Mouse (Mus musculus): ENCODE measurements at regions not wholly inside any gene's neighbourhood (a gene's known extent, or its start where the extent isn't known, plus 50 kb on each side); places are given as distances from the start of the nearest gene placed in this dataset.

DNA sequence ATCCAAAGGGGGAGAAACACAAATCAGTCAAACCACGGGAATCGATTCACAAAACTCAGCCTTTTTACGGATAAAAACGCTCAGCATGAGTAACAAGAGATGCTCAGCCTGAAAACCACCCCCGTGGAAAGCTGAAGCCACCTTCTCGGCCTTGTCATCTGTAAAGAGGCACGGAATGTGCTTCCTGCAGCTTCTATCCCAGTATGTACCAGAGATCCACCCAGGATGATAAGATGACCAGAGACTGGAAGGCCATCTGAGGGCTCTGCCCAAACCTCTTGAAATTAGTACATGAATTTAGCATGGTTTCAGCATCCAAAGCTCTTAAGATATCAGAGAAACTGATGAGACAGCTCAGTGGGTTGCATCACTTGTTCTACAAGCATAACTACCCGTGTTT lies 149.0 kb upstream of the Mgmt start:
- no peak for ATAC-seq (ENCODE audit: low read depth)
- Histone ChIP-seq H3K27ac (no peak overlapping the region), H3K36me3 (no peaks in the 10 kb centered on the region), H3K27me3 (no peaks in the 10 kb centered on the region), H3K4me2 (no peak overlapping the region), H3K4me1 (replicated peaks) (no peaks in the 10 kb centered on the region), H3K9ac (no peak overlapping the region), H3K9me3 (replicated peaks) (no peaks in the 10 kb centered on the region), H3K4me3 (replicated peaks) (no peak overlapping the region)
- no peak for DNase-seq
- 59% methylated on average over 8 of the region's 8 CpGs for WGBS (ENCODE audit: insufficient replicate concordance)

DNA sequence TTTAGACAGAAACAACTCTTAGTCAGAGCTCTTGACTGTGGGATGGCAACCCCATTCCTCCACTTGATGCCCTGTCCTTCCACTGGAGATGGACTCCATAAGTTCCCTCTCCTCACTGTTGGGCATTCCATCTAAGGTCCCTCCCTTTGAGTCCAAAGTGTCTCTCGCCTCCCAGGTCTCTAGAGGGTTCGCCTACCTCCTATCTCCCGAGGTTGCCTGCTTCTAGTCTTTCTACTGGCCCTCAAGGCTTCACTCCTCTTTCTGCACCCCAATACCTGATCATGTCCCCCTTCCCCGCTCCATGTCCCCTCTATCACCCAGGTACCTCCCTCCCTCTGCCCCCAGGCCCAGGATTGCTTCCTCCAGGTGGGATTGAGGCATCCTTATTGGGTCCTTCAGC lies 142.9 kb upstream of the Mgmt start:
- Histone ChIP-seq H3K9ac (no peak overlapping the region), H3K4me1 (replicated peaks) (no peaks in the 10 kb centered on the region), H3K4me2 (no peak overlapping the region), H3K36me3 (no peaks in the 10 kb centered on the region), H3K27me3 (no peaks in the 10 kb centered on the region), H3K27ac (no peak overlapping the region), H3K4me3 (replicated peaks) (no peak overlapping the region), H3K9me3 (replicated peaks) (no peaks in the 10 kb centered on the region)
- 53% methylated on average over 4 of the region's 4 CpGs for WGBS (ENCODE audit: insufficient replicate concordance)
- ATAC-seq (ENCODE audit: low read depth) (no peak), DNase-seq (no peak)

DNA sequence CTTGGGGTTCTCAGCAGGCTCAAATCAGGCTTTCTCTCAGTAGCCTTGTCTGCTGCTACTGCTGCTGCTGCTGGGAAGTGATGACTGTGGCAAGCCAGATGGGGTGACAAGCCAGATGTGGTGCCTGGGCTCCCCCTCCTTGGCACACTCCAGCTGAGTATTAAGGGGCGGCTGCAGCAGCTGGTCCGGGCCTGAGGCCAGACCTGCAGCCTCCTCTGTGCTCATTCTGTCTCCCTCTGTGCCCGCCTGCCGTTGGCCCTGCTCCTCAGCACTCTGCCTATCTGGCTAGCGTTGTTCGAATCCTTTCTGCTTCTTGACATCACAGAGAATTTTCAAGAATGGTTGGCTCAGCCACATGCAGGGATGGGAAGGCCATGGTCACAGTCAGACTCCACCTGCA lies 139.6 kb upstream of the Mgmt start:
- Histone ChIP-seq H3K4me2 (no peak overlapping the region), H3K9ac (no peak overlapping the region), H3K9me3 (replicated peaks) (no peaks in the 10 kb centered on the region), H3K4me3 (replicated peaks) (no peak overlapping the region), H3K27ac (no peak overlapping the region), H3K36me3 (no peaks in the 10 kb centered on the region), H3K4me1 (replicated peaks) (no peaks in the 10 kb centered on the region), H3K27me3 (no peaks in the 10 kb centered on the region)
- ATAC-seq (ENCODE audit: low read depth) (no peak), DNase-seq (no peak)
- 58% methylated on average over 6 of the region's 6 CpGs for WGBS (ENCODE audit: insufficient replicate concordance)

DNA sequence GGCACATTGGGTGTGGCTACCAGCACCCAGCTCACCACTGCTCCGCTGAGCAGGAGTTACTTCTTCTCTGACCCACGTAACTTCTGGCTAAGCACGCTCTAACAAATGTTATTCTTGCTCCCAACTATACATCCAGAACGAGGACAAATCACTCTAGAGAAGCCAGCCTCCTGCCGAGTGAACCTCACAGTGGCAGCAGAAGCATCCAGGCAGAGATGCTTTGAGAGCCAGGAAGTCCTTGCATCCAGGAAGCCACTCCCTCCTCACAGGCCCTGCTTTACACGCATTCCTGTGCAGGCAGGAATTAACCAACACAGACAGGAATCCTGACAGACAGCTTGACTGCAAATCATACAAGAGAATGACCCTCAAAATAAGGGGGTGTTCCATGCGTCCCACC lies 129.4 kb upstream of the Mgmt start:
- WGBS (ENCODE audit: insufficient replicate concordance), result 35% methylated on average over 7 of the region's 7 CpGs
- DNase-seq, result no peak
- Histone ChIP-seq H3K27me3 (no peaks in the 10 kb centered on the region), H3K36me3 (no peaks in the 10 kb centered on the region), H3K4me2 (no peak overlapping the region), H3K27ac (no peak overlapping the region), H3K9me3 (replicated peaks) (no peaks in the 10 kb centered on the region), H3K9ac (no peak overlapping the region), H3K4me3 (replicated peaks) (no peak overlapping the region), H3K4me1 (replicated peaks) (no peaks in the 10 kb centered on the region)
- no peak for ATAC-seq (ENCODE audit: low read depth)

DNA sequence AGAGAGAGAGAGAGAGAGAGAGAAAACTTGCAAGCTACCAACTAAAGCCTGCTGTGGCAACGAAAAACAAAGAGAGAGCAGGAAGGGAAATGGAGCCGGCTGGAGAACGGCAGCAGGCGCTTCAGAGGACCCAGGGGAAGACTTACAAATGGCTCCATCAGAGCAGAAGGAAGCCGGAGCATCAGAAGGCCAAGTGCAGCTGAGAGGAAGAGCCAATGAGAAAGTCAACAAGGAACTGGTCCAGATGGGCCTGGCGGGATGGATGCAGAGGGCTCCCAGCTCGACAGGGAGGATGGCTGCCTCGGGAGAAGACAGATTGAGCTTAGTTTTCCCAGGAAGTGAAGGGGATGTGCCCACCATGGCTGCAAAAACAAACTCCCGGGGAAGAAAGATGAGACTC lies 127.2 kb upstream of the Mgmt start:
- Histone ChIP-seq H3K27me3 (no peaks in the 10 kb centered on the region), H3K4me2 (no peak overlapping the region), H3K4me1 (replicated peaks) (no peaks in the 10 kb centered on the region), H3K9ac (no peak overlapping the region), H3K27ac (no peak overlapping the region), H3K9me3 (replicated peaks) (no peaks in the 10 kb centered on the region), H3K4me3 (replicated peaks) (no peak overlapping the region), H3K36me3 (no peaks in the 10 kb centered on the region)
- no peak for ATAC-seq (ENCODE audit: low read depth)
- WGBS (ENCODE audit: insufficient replicate concordance), result 45% methylated on average over 9 of the region's 9 CpGs
- DNase-seq, result no peak

DNA sequence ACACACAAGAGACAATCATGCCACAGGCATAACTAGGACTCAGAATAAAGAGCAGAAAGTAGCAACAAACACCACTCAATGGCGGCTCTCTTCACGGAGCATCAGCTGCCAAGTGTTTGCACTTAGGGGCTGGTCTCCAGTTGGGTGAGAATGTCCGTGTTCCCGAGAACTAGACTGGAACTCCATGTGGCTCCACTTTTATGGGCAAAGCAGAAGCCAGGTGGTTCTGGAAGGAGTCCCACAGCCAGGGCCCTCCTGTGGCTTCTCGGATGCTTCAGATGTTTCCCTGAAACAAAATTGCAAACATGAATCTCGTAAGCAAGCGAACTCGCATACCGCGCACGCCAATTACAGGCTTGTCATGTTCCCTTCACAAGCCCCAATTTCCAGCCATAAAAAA lies 113.7 kb upstream of the Mgmt start:
- Histone ChIP-seq H3K4me2 (no peak overlapping the region), H3K9me3 (replicated peaks) (no peaks in the 10 kb centered on the region), H3K27me3 (no peaks in the 10 kb centered on the region), H3K4me1 (replicated peaks) (no peaks in the 10 kb centered on the region), H3K27ac (no peak overlapping the region), H3K36me3 (no peaks in the 10 kb centered on the region), H3K9ac (no peak overlapping the region), H3K4me3 (replicated peaks) (no peak overlapping the region)
- ATAC-seq (ENCODE audit: low read depth), result no peak
- 84% methylated on average over 11 of the region's 11 CpGs for WGBS (ENCODE audit: insufficient replicate concordance)
- no peak for DNase-seq

DNA sequence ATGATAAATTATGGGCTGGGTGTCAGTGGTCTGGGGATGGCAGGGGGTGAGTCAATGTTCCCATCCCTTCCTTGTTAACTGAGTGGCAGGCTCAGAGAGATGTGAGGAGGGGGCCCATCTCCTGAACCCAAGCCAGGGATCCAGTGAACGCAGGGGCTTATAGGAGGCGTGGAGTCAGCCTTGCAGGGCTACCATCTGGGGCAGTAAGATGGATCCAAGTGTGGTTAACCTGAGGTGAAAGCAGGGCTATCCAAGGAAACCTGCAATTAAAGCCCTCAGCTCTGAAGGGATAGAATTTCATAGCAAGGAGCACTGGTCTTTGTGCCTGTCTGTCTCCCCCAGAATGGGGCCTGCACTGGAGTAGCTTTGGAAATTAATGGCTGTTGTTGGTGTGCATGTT lies 103.3 kb upstream of the Mgmt start:
- no peaks in the 10 kb centered on the region for H3K27me3 ChIP-seq
- 65% methylated on average over 2 of the region's 2 CpGs for WGBS (ENCODE audit: insufficient replicate concordance)
- H3K27ac ChIP-seq, result no peak overlapping the region
- ATAC-seq (ENCODE audit: low read depth) (no peak), DNase-seq (no peak)
- no peaks in the 10 kb centered on the region for H3K36me3 ChIP-seq
- no peaks in the 10 kb centered on the region for H3K9me3 ChIP-seq (replicated peaks)
- no peak overlapping the region for H3K4me2 ChIP-seq
- H3K4me1 ChIP-seq (replicated peaks), result no peaks in the 10 kb centered on the region
- H3K4me3 ChIP-seq (replicated peaks), result no peak overlapping the region
- no peak overlapping the region for H3K9ac ChIP-seq

DNA sequence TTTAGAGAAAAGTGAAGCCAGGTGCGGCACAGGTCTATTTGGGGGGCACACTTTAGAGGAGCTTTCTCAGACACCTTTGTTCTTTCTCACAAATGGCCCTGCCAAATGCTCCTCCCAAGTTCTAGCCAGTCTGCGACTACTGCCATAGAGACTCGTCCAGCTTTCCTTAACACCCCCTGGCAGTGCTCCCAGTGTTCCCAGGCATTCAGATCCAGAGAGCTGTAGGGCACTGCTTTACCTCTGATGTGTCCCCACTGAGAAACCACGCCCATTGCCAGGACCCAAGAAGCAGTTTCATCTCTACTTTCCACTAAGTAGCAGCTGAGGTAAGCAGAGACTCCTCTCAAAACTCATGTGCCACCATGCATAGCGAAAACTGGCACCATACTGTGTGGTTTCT lies 102.3 kb upstream of the Mgmt start:
- H3K4me3 ChIP-seq (replicated peaks), result no peak overlapping the region
- H3K9me3 ChIP-seq (replicated peaks), result no peaks in the 10 kb centered on the region
- no peaks in the 10 kb centered on the region for H3K27me3 ChIP-seq
- no peak overlapping the region for H3K4me2 ChIP-seq
- H3K4me1 ChIP-seq (replicated peaks), result no peaks in the 10 kb centered on the region
- no peak for ATAC-seq (ENCODE audit: low read depth)
- no peak overlapping the region for H3K9ac ChIP-seq
- DNase-seq, result no peak
- H3K36me3 ChIP-seq, result no peaks in the 10 kb centered on the region
- 60% methylated on average over 5 of the region's 5 CpGs for WGBS (ENCODE audit: insufficient replicate concordance)
- no peak overlapping the region for H3K27ac ChIP-seq

DNA sequence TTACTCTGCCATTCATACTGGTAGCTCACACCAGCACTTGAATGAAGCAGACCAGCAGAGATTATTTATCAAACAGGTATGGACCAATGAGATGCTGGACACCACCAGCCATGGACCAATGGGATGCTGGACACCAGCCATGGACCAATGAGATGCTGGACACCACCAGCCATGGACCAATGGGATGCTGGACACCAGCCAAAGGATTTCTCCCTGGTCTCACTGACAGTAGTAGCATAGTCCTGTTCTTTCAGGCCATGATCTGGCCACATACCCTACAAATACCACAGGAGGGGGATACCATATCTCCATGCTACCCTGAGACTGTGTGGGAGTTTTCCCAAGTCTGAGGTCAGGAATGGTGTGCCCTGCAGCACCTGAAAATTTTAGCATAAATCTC lies 98.0 kb upstream of the Mgmt start:
- Histone ChIP-seq H3K9me3 (replicated peaks) (no peaks in the 10 kb centered on the region), H3K36me3 (no peaks in the 10 kb centered on the region), H3K4me1 (replicated peaks) (no peaks in the 10 kb centered on the region), H3K4me2 (no peak overlapping the region), H3K27ac (no peak overlapping the region), H3K4me3 (replicated peaks) (no peak overlapping the region), H3K9ac (no peak overlapping the region), H3K27me3 (no peaks in the 10 kb centered on the region)
- DNase-seq (no peak), ATAC-seq (ENCODE audit: low read depth) (no peak)

DNA sequence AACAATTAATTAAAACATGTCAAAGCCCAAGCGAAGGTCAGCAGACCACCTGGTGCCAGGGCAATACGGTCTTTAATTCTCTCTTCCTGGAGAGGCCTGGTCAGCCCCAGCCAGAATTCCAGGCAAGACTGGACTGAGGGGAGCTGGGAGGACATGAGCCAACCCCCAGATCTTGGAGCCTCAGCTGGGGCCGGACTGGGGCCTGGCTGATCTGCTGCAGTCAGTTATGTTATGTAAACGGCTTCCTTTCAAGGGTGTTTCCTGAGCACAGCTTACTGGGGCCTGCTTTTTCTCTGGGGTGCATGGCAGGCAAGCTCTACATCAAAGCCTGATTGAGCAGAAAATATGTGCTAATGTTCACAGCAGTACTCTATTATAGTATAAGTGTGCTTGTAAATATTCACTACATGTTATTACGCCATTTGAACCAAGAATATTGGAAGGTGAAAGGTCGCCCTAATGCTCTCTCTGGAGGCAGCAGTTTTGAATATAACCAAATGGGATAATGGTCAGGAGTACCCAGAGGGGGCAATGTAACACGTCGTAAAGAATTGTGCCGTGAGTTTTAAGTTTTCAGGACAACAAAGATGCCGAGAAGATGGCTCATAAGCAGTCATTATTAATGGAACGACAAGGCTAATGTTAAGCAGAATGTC lies 96.5 kb upstream of the Mgmt start:
- Histone ChIP-seq H3K4me3 (replicated peaks) (no peak overlapping the region), H3K9ac (no peak overlapping the region), H3K4me1 (replicated peaks) (no peaks in the 10 kb centered on the region), H3K9me3 (replicated peaks) (no peaks in the 10 kb centered on the region), H3K36me3 (no peaks in the 10 kb centered on the region), H3K4me2 (no peak overlapping the region), H3K27me3 (no peaks in the 10 kb centered on the region), H3K27ac (no peak overlapping the region)
- WGBS (ENCODE audit: insufficient replicate concordance), result 55% methylated on average over 11 of the region's 11 CpGs
- no peak for DNase-seq
- no peak for ATAC-seq (ENCODE audit: low read depth)

DNA sequence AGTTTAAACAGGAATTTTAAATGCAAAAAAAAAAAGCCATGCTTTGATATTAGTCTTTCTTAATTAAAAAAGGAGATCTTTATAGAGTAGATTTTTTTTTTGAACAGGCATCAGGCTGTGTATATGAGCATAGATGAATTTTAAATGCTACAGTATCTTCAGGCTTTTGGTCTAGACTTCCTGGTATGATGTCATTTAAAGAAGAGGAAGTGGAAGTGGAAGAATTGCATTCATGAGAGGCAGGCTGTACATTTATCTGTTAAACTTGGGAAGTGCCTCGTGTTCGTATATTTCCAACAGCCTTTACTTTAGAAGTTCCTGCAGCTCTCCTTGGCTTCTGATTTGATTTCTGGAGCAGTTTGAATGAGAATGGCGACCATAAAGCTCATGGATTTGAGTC lies 95.8 kb upstream of the Mgmt start:
- no peaks in the 10 kb centered on the region for H3K27me3 ChIP-seq
- no peak overlapping the region for H3K9ac ChIP-seq
- H3K27ac ChIP-seq, result no peak overlapping the region
- no peaks in the 10 kb centered on the region for H3K9me3 ChIP-seq (replicated peaks)
- no peaks in the 10 kb centered on the region for H3K4me1 ChIP-seq (replicated peaks)
- no peak overlapping the region for H3K4me3 ChIP-seq (replicated peaks)
- H3K4me2 ChIP-seq, result no peak overlapping the region
- no peaks in the 10 kb centered on the region for H3K36me3 ChIP-seq
- WGBS (ENCODE audit: insufficient replicate concordance), result 41% methylated on average over 3 of the region's 3 CpGs
- ATAC-seq (ENCODE audit: low read depth) (no peak), DNase-seq (no peak)

DNA sequence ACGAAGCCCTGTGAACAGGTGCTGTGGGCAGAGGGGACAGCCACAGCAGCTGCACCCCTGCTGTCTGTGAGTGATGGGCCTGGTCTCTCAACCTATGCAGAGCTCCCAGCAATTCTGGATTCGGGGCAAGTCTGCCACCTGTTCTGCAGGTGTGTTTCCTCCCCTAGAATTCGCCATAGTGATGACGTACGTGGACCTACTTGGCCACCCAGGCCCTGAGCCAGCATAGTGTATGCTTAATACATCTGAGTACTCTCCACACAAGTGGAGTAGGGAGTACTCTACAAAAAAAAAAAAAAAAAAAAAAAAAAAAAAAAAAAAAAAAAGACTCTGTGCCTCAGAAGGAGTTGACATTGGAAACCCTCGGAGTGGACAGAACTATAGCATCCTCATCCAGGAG lies 87.3 kb upstream of the Mgmt start:
- Histone ChIP-seq H3K9ac (no peak overlapping the region), H3K27ac (no peak overlapping the region), H3K4me2 (no peak overlapping the region), H3K27me3 (no peaks in the 10 kb centered on the region), H3K4me1 (replicated peaks) (no peaks in the 10 kb centered on the region), H3K9me3 (replicated peaks) (0 out of 2 replicates have a peak, but pooled peaks cover 3% of the 10 kb centered on the region), H3K4me3 (replicated peaks) (no peak overlapping the region), H3K36me3 (no peaks in the 10 kb centered on the region)
- ATAC-seq (ENCODE audit: low read depth) (no peak), DNase-seq (no peak)
- 75% methylated on average over 6 of the region's 6 CpGs for WGBS (ENCODE audit: insufficient replicate concordance)
